Mouse (Mus musculus) embryonic fibroblast, embryonic 13.5 days (primary cell): ENCODE results near the gene Plxna2.

Experiments
- CTCF ChIP-seq: IDR thresholded peaks from 2 replicates; pipeline ENCODE4 v1.5.1; 2011; ENCODE audit warnings: mild to moderate bottlenecking, control low read depth, low read length, moderate library complexity, borderline replicate concordance; ENCODE audit not compliant: insufficient read depth
- POLR2A ChIP-seq: IDR thresholded peaks from 2 replicates; pipeline ENCODE4 v1.6.1; 2011; ENCODE audit warnings: low read depth, mild to moderate bottlenecking, control low read depth, low read length, moderate library complexity

DNA sequence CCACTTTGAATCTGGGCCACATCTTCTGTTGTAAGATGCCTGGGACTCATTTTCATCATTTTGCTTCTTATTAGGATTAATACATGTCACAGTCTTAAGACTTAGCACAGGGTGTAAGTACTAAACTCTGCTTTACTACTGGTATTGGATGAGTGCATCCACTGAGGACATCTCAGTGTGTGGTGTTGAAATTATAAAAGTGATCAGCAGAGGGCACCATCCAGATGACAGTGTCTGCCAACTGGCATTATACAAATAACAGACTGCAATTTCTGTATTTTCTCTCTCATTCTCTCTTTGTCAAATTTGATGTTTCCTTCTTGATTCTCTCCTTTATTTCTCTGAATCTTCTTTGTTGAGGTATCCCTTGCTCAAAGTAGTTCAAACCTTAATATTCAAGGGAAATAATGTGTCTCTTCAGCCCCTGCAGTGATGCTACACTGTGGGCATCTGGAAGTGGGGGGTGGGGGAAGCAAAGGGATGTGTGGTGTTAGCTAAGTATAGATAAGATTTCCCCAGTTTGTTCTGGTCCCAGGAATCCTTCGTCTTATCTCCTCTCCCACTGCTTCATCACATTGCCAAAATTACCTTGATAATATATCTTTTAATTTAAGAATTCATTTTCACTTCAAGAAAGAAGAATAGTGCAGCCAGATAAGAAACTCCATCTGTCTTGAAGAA is 221.4 kb downstream of the Plxna2 start:
- TF ChIP-seq CTCF (no peak), POLR2A (no peak)
